Mouse (Mus musculus): ENCODE results near the gene Shc1. TPM values are rescaled to one million over a fixed set of nuclear protein-coding genes. Genes with fewer than 3 reads are reported as not detected.
"Not testable (repeated sequence)": the region's sequence is repeated elsewhere in the genome, so short reads cannot be mapped to it uniquely, and the experiment has no call there.

The Shc1 gene
- polyA plus RNA-seq, 1 experiment from 2014 or later = 67.7 TPM

GRCm38 (mm10) chr3:89421002-89421774 lies 2.9 kb downstream of the Shc1 start:
- Histone ChIP-seq H3K27ac (ENCODE audit: low read length) (peak overlapping the region; percentile 100), H3K9me3 (replicated peaks; ENCODE audit: control insufficient read depth, low read length) (no peaks in the 10 kb centered on the region), H3K4me2 (ENCODE audit: low read depth, low read length) (peak overlapping the region; percentile 85), H3K4me3 (ENCODE audit: low read length) (peak overlapping the region; percentile 56), H3K27me3 (ENCODE audit: control insufficient read depth, insufficient read depth, low read length) (no peaks in the 10 kb centered on the region), H3K4me1 (ENCODE audit: control insufficient read depth, insufficient read depth, low read length) (peaks cover 36% of the 10 kb centered on the region), H3K9ac (ENCODE audit: low read length) (peak overlapping the region; percentile 72), H3K36me3 (ENCODE audit: control insufficient read depth, insufficient read depth) (peaks cover 9% of the 10 kb centered on the region)
- WGBS = 8% methylated on average over 11 of the region's 11 CpGs
- ATAC-seq (replicated peaks; ENCODE audit: extremely low read depth, insufficient read depth, low FRiP score) = peak; percentile 67

DNA sequence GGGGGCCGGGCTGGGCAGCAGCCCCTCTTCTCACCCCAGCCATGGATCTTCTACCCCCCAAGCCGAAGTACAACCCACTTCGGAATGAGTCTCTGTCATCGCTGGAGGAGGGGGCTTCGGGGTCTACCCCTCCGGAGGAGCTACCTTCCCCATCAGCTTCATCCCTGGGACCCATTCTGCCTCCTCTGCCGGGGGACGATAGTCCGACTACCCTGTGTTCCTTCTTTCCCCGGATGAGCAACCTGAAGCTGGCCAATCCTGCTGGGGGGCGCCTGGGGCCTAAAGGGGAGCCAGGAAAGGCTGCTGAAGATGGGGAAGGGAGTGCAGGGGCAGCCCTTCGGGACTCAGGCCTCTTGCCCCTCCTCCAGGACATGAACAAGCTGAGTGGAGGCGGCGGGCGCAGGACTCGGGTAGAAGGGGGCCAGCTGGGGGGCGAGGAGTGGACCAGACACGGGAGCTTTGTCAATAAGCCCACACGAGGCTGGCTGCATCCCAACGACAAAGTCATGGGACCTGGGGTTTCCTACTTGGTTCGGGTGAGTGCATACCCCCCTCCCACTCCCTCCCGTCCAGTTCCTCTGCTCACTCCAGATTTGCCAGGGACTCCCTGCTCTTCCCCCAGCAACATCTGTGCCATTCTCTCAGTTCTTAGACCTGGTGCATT lies 3.7 kb downstream of the Shc1 start:
- no peak for ATAC-seq (replicated peaks; ENCODE audit: extremely low read depth, insufficient read depth, low FRiP score)
- WGBS = 13% methylated on average over 22 of the region's 22 CpGs

GRCm38 (mm10) chr3:89422556-89423205 lies 4.4 kb downstream of the Shc1 start:
- WGBS = 61% methylated on average over 6 of the region's 6 CpGs
- Histone ChIP-seq H3K9ac (ENCODE audit: low read length) (peak overlapping the region; percentile 72), H3K27me3 (ENCODE audit: control insufficient read depth, insufficient read depth, low read length) (no peaks in the 10 kb centered on the region), H3K4me1 (ENCODE audit: control insufficient read depth, insufficient read depth, low read length) (peaks cover 25% of the 10 kb centered on the region), H3K4me3 (ENCODE audit: low read length) (peak overlapping the region; percentile 56), H3K36me3 (ENCODE audit: control insufficient read depth, insufficient read depth) (peaks cover 23% of the 10 kb centered on the region), H3K4me2 (ENCODE audit: low read depth, low read length) (peak overlapping the region; percentile 85), H3K27ac (ENCODE audit: low read length) (no peak overlapping the region), H3K9me3 (replicated peaks; ENCODE audit: control insufficient read depth, low read length) (no peaks in the 10 kb centered on the region)
- no peak for ATAC-seq (replicated peaks; ENCODE audit: extremely low read depth, insufficient read depth, low FRiP score)

More for the DNA sequence above, 3.7 kb downstream of the Shc1 start:
- peak overlapping the region; percentile 85 for H3K4me2 ChIP-seq (ENCODE audit: low read depth, low read length)
- no peaks in the 10 kb centered on the region for H3K9me3 ChIP-seq (replicated peaks; ENCODE audit: control insufficient read depth, low read length)
- peaks cover 32% of the 10 kb centered on the region for H3K4me1 ChIP-seq (ENCODE audit: control insufficient read depth, insufficient read depth, low read length)
- H3K27me3 ChIP-seq (ENCODE audit: control insufficient read depth, insufficient read depth, low read length) = no peaks in the 10 kb centered on the region
- H3K36me3 ChIP-seq (ENCODE audit: control insufficient read depth, insufficient read depth) = peaks cover 16% of the 10 kb centered on the region
- peak overlapping the region; percentile 100 for H3K27ac ChIP-seq (ENCODE audit: low read length)
- peak overlapping the region; percentile 72 for H3K9ac ChIP-seq (ENCODE audit: low read length)
- peak overlapping the region; percentile 56 for H3K4me3 ChIP-seq (ENCODE audit: low read length)

GRCm38 (mm10) chr3:89424416-89425140 lies 6.3 kb downstream of the Shc1 start:
- H3K27ac ChIP-seq (ENCODE audit: low read length) = no peak overlapping the region
- H3K27me3 ChIP-seq (ENCODE audit: control insufficient read depth, insufficient read depth, low read length) = no peaks in the 10 kb centered on the region
- no peak overlapping the region for H3K4me2 ChIP-seq (ENCODE audit: low read depth, low read length)
- no peak overlapping the region for H3K4me3 ChIP-seq (ENCODE audit: low read length)
- no peak for ATAC-seq (replicated peaks; ENCODE audit: extremely low read depth, insufficient read depth, low FRiP score)
- H3K4me1 ChIP-seq (ENCODE audit: control insufficient read depth, insufficient read depth, low read length) = peaks cover 25% of the 10 kb centered on the region
- H3K9me3 ChIP-seq (replicated peaks; ENCODE audit: control insufficient read depth, low read length) = no peaks in the 10 kb centered on the region
- 87% methylated on average over 5 of the region's 5 CpGs for WGBS
- no peak overlapping the region for H3K9ac ChIP-seq (ENCODE audit: low read length)
- peaks cover 28% of the 10 kb centered on the region for H3K36me3 ChIP-seq (ENCODE audit: control insufficient read depth, insufficient read depth)

DNA sequence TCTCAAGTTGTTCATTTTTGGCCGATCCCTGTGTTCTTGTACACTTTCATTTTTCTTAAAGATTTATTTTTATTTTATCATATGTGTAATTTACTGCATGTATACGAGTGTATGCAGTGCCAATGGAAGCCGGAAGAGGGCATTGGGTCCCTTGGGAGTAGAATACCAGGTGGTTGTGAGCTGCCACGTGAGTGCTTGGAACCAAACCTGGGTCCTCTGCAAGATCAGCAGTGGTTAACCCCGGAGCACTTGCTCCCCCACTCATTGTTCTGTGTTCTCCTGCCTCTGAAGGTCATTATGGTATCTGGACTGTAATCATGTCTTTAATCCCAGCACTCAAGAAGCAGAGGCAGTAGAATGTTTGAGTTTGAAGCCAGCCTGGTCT lies 6.9 kb downstream of the Shc1 start:
- no peak overlapping the region for H3K9ac ChIP-seq (ENCODE audit: low read length)
- H3K27ac ChIP-seq (ENCODE audit: low read length) = no peak overlapping the region
- peaks cover 22% of the 10 kb centered on the region for H3K4me1 ChIP-seq (ENCODE audit: control insufficient read depth, insufficient read depth, low read length)
- WGBS = 77% methylated on average over 5 of the region's 5 CpGs
- peaks cover 28% of the 10 kb centered on the region for H3K36me3 ChIP-seq (ENCODE audit: control insufficient read depth, insufficient read depth)
- H3K4me2 ChIP-seq (ENCODE audit: low read depth, low read length) = no peak overlapping the region
- ATAC-seq (replicated peaks; ENCODE audit: extremely low read depth, insufficient read depth, low FRiP score) = no peak
- H3K4me3 ChIP-seq (ENCODE audit: low read length) = no peak overlapping the region
- H3K27me3 ChIP-seq (ENCODE audit: control insufficient read depth, insufficient read depth, low read length) = no peaks in the 10 kb centered on the region
- H3K9me3 ChIP-seq (replicated peaks; ENCODE audit: control insufficient read depth, low read length) = no peaks in the 10 kb centered on the region

DNA sequence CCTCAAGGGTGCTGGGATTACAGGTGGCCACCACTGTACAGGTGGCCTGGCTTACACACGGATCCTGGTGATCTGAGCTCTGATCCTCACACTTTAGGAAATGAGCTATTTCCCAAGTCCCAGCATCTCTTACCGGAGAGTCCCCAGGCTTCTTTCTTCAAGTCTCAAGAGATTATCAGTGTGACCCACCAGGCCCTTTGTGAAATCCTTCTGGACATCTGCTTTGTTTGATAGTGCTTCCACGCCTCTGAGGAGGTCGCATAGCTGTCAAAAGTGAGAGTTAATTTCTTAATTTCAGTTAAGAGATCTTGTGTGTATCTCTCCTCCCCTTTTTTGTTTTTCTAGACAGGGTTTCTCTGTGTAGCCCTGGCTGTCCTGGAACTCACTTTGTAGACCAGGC lies 7.6 kb downstream of the Shc1 start:
- Histone ChIP-seq H3K4me2 (ENCODE audit: low read depth, low read length) (no peak overlapping the region), H3K27me3 (ENCODE audit: control insufficient read depth, insufficient read depth, low read length) (no peaks in the 10 kb centered on the region), H3K4me3 (ENCODE audit: low read length) (no peak overlapping the region), H3K36me3 (ENCODE audit: control insufficient read depth, insufficient read depth) (peaks cover 28% of the 10 kb centered on the region), H3K4me1 (ENCODE audit: control insufficient read depth, insufficient read depth, low read length) (peaks cover 17% of the 10 kb centered on the region), H3K9me3 (replicated peaks; ENCODE audit: control insufficient read depth, low read length) (no peaks in the 10 kb centered on the region), H3K9ac (ENCODE audit: low read length) (no peak overlapping the region), H3K27ac (ENCODE audit: low read length) (no peak overlapping the region)
- 79% methylated on average over 4 of the region's 4 CpGs for WGBS
- no peak for ATAC-seq (replicated peaks; ENCODE audit: extremely low read depth, insufficient read depth, low FRiP score)

DNA sequence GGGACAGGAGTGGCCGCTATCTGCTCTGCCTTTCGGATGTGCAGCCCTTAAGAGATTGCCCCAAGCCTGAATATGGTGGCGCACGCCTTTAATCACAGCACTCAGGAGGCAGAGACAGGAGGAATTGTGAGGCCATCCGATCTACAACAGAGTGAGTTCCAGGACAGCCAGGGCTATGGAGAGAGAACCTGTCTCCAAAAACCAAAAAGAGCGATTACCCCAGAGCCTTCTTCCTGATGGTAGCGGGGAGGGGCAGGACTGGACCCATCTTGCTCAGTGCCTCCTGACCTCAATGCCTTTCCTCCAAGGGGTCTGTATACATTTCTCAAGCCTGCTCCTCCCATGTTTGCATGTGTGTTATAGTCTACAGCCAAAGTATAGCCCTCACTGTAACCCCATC lies 10.8 kb downstream of the Shc1 start:
- H3K4me1 ChIP-seq (ENCODE audit: control insufficient read depth, insufficient read depth, low read length); H3K9me3 ChIP-seq (replicated peaks; ENCODE audit: control insufficient read depth, low read length); H3K27ac ChIP-seq (ENCODE audit: low read length); H3K4me2 ChIP-seq (ENCODE audit: low read depth, low read length); H3K27me3 ChIP-seq (ENCODE audit: control insufficient read depth, insufficient read depth, low read length); H3K9ac ChIP-seq (ENCODE audit: low read length); ATAC-seq (replicated peaks; ENCODE audit: extremely low read depth, insufficient read depth, low FRiP score); H3K4me3 ChIP-seq (ENCODE audit: low read length): not testable (repeated sequence)
- 86% methylated on average over 7 of the region's 7 CpGs for WGBS
- peaks cover 42% of the 10 kb centered on the region for H3K36me3 ChIP-seq (ENCODE audit: control insufficient read depth, insufficient read depth)

DNA sequence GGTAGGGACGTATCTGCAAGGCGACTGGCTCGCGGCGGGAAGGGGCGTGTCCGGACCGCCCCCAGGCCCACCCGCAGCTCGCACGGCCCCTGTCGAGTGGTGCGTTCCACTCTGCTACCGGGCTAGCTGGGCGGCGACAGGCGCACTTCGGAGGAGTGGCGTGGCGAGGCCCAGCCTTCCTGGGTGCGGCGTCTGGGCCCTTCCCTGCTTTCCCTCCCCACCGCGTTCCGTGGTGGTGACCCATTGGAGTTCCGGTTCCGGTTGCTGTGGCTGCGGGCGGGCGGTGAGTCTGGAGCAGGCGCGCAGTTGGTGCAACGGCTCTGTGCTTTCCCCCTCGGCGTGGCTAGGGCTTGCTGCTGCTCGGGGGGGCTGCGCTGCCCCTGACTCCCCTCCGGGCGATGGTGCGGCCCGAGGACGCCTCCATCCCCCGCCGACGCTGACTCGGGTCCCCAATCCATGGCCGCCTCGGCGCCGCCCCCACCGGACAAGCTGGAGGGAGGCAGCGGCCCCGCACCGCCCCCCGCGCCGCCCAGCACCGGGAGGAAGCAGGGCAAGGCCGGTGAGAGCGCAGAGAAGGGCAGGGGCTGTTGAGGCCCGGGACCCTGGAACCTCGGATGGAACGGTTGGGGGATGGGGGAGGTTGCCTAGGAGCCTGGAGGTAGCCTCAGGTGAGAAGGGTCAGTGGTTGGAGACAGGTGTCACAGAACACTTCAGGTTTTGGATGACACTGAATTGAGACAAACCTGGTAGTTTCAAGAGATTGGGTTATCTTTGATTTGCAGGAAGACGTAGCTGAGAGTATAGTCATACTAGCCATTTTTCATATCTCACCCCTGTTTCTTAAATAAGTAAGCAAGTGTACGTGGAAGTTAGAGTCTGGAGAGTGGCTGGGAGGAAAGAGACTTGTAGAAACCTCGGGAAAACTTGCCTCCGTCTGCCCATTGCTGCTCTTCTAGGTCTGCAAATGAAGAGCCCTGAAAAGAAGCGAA lies 12.2 kb downstream of the Shc1 start, which contains the start of gene Pygo2:
Pygo2 (plus strand) TSS at position 44 of the 989 bp plus-strand sequence.
- H3K27ac ChIP-seq (ENCODE audit: low read length) = peak within 1 kb of the TSS; percentile 80
- H3K4me2 ChIP-seq (ENCODE audit: low read depth, low read length) = peak within 1 kb of the TSS; percentile 73
- WGBS = 2% methylated on average over 67 of the region's 68 CpGs
- H3K36me3 ChIP-seq (ENCODE audit: control insufficient read depth, insufficient read depth) = peaks cover 38% of the 10 kb centered on the region
- ATAC-seq (replicated peaks; ENCODE audit: extremely low read depth, insufficient read depth, low FRiP score) = peak; percentile 99
- peak within 1 kb of the TSS; percentile 93 for H3K9ac ChIP-seq (ENCODE audit: low read length)
- H3K4me3 ChIP-seq (ENCODE audit: low read length) = peak within 1 kb of the TSS; percentile 80
- peaks cover 9% of the 10 kb centered on the region for H3K4me1 ChIP-seq (ENCODE audit: control insufficient read depth, insufficient read depth, low read length)
- no peaks in the 10 kb centered on the region for H3K9me3 ChIP-seq (replicated peaks; ENCODE audit: control insufficient read depth, low read length)
- H3K27me3 ChIP-seq (ENCODE audit: control insufficient read depth, insufficient read depth, low read length) = no peaks in the 10 kb centered on the region
